Mouse (Mus musculus): ENCODE data around the gene Gtpbp1.
"Not testable (repeated sequence)": the region's sequence is repeated elsewhere in the genome, so short reads cannot be mapped to it uniquely, and the experiment has no call there.

The Gtpbp1 gene

DNA sequence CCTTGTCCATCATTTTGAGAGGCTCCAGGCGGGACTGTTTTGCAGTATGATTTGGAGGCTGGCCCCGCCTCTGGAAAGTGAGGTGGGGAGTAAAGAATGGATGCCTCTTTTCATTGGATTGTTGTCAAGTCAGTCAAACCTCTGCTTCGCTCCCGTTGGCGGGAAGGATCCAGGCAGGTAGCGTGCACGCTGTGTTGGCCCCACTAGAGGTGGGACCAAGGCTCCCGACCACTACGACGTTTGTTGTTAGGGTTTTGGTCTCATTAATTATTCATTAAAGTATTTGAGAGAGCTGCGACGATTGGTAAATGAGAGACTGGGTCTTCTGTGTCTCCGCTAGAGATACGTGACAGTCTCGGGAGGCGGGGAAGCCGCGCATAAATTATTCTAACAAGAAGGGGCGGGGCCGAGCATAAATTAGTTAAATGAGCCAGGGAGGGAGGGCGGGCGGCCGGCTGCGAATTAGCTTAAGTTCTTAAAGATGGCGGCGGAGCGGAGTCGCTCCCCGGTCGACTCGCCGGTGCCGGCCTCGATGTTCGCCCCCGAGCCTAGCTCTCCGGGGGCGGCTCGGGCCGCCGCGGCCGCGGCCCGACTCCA lies at the start of gene Gtpbp1:
Gene Gtpbp1 (plus strand): TSS at position 420 of the 597 bp plus-strand sequence.
- peak; percentile 99 for DNase-seq

DNA sequence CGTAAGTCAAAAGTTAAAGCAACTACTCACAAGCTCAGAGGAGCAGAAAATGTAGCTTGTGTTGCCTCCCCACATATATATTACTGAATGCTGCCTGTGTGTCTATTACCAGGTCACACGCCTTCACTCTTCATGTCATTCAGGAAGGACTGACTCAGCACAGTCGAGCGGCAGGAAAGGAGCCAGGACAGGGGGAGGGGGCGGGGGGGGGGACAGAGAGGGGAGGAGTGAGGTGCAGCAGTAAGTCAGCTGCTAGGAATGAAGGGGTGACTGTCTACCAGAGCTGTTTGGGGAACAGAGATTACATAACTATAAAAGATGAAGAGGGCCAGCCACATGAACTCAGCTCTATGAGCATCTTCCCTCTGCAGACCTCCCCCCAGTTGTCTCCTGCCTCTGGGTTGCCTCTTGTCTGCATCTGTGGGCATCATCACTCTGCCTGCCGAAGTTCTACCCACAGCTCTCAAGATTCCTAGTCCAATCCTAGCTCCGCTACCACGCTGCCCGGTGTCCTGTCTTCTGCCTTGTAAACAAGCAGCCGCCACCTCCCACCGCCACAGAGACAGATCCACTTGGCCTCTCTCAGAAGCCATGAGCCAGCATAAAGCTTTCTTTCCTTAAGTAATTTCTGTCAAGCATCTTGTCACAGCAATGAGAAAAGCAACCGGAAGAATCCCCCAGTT lies 49.4 kb upstream of the Gtpbp1 start:
- no peak for DNase-seq

- no peak for DNase-seq
Observed at GRCm38 (mm10) chr15:79645483-79645882, 45.2 kb upstream of the Gtpbp1 start.

DNA sequence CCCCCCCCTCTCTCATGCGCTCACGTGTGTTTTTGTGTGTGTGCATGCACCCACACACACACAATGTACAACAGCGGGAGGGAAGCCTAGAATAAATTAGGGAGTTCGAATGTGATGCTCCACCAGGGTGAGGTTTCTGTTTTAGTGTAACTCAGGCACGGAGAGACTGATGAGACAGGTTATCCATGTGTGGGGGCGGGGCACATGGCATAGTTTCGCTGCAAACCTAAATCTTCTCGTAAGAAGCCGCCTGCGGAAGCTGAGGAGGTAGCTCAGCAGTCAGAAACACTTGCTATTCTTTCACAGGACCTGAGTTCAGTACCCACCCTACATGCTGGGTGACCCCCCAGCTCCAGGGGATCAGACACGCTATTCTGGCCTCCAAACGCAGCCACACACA lies 42.5 kb upstream of the Gtpbp1 start:
- DNase-seq, result no peak

DNA sequence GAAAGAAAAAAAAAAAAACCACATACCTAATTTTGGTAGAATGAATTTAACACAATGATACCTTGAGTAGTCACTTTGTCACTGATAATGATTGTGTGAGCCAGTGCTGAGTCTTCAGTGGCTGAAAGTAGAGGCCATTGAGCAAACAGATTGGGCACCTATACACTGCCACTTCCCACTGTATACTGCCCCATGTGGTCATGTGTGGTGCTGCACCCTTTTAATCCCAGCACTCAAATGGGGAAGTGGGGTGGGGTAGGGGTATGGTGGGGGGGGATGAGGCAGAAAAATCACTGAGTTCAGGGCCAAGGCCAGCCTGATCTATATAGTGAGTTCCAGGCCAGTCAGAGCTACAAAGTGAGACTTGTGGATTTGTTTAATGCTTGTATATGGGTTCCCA lies 40.1 kb upstream of the Gtpbp1 start:
- DNase-seq, result no peak

- DNase-seq, result no peak
Observed at GRCm38 (mm10) chr15:79651481-79651880, 39.2 kb upstream of the Gtpbp1 start.

DNA sequence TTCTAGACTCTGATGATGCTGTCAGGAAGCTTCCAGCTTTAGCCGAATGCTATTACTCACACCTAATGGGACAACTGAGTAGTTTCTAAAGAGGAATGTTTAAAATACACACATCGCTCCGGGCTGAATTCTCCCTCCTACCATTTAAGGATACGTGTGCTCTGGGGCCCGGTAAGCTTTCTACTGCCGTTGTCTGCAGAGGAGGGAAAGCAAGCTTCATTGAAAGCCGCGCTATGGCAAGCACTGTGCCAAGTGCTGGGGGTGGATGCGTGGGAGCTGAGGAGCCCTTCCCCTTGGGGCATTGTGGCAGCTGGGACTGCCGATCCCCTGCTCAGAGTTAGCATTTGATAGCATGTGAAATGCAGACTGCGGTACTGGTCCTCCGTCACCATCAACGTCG lies 34.2 kb upstream of the Gtpbp1 start:
- DNase-seq, result no peak

GRCm38 (mm10) chr15:79657837-79658530 lies 32.7 kb upstream of the Gtpbp1 start:
- peak; percentile 81 for DNase-seq

- peak; percentile 94 for DNase-seq
Observed at GRCm38 (mm10) chr15:79658531-79659375, 31.9 kb upstream of the Gtpbp1 start, which contains the start of the genes Fam227a and Cby1. Gene Fam227a (minus strand): TSS chr15:79658956. Gene Cby1 (plus strand): TSS chr15:79659199.

DNA sequence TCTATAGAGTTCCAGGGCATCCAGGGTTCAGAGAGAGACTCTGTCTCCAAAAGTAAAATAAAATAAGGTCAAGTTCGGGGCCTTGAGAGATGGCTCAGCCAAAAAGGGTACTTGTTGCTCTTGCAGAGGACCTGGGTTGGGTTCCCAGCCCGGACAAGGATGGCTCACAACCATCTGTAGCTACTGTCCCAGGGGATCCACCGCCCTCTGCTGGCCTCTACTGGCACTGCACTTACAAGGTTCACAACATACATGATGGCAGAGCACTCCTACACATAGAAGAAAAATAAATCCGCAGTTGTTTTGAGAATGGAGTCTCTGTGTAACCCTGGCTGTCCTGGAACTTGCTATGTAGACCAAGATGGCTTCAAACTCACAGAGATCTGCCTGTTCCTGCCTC lies 28.8 kb upstream of the Gtpbp1 start:
- no peak for DNase-seq

GRCm38 (mm10) chr15:79664666-79665065 lies 26.0 kb upstream of the Gtpbp1 start:
- DNase-seq, result no peak

DNA sequence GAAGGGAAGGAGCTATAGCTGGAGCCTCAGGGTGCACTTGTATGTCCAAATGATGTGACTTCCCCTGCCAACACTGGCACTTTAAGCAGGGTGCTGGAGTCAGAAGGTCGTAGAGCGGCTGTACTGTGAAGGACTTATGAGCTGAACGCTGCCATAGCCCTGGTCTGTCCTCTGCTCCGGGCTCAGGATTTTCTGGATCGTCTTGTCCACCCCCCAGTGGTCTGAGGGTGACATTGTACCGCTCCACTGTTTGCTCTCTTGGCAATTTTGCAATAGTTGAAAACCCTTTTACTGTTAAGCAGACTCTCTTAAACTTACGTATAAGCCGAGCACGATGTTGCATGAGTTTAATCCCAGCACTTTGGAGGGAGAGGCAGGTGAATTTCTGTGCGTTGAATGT lies 21.4 kb upstream of the Gtpbp1 start:
- no peak for DNase-seq

- peak; percentile 88 for DNase-seq
Observed at GRCm38 (mm10) chr15:79670249-79670971, 20.2 kb upstream of the Gtpbp1 start, which contains the start of gene Tomm22. Gene Tomm22 (plus strand): TSS chr15:79670861.

DNA sequence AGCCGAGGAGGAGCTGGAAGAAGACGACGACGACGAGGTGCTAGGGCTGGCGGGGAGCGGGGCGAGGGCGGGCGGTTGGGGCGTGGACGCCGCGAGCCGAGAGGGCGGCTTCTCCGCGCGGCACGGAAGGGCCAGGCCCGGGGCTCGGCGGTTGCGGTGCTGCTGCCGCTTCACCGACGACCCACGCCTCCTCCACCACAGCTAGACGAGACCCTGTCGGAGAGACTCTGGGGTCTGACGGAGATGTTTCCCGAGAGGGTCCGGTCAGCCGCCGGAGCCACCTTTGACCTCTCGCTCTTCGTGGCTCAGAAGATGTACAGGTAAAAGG lies 19.7 kb upstream of the Gtpbp1 start:
- DNase-seq, result no peak

- not testable (repeated sequence) for DNase-seq
Observed at GRCm38 (mm10) chr15:79671828-79672348, 18.8 kb upstream of the Gtpbp1 start.

- DNase-seq, result no peak
Observed at GRCm38 (mm10) chr15:79677936-79678335, 12.7 kb upstream of the Gtpbp1 start.

GRCm38 (mm10) chr15:79681973-79682372 lies 8.7 kb upstream of the Gtpbp1 start:
- no peak for DNase-seq

DNA sequence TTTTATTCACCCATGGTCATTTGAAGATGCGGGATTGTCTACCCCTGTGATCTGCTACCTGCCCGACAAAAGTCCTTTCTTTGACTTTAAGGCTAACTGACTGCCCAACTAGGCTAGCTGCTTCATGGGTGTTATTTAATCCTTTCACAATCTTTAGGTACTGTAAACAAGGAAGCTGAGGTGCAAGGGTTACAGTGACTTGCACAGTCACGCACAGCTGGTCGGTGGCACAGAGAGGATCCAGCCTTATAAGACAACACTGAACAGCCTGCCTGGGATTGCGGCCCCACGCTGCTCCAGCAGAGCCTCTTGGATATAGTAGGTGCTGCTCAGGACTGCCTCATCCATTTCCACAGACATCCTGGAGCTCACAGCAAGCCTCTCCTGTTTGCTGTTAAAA lies 7.5 kb upstream of the Gtpbp1 start:
- DNase-seq, result no peak

DNA sequence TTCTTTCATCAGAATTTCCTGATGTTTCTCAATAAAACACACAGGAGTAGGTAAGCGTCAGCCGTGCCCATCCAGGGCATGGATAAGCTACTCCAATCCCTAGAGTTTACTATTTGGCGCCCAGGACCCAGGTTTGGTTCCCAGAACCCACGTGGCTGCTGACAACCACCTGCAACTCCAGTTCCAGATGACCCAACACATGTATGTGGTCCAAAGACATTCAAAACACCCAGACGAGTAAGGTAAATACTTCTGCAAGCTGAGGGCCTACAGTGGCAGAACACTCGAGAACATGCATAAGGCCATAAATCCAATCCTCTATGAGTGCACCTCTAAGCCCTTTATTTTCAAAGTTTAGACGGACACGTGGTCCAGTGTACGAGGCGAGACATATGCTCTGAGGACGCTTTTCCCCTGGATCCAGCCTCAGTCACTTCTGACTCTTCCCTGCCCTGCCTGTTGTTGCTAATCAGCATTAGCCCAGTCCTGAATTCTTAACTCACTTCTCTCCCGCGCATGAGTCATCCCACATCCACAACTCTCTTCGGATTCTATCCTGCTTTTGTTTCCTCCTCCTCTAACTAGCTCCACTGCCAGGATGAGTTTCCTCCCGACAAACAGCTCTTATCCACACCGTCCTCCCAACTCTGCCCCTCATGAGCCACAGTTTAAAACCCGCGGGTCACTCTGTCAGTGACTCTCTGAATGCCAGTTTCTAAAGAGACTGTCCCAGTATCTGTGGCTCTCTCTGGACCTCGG lies 6.8 kb upstream of the Gtpbp1 start:
- no peak for DNase-seq

GRCm38 (mm10) chr15:79684616-79685015 lies 6.0 kb upstream of the Gtpbp1 start:
- DNase-seq, result no peak

GRCm38 (mm10) chr15:79685141-79685641 lies 5.5 kb upstream of the Gtpbp1 start:
- no peak for DNase-seq

Measured in cerebellum, adult 11-12 months (tissue).